Mouse (Mus musculus) myocyte (in vitro differentiated cells): Measurements from ENCODE around the gene S100a10.

Source experiments
- CEBPB ChIP-seq: IDR thresholded peaks from 2 replicates; pipeline ENCODE4 v1.6.1; 2011; ENCODE audit warnings: mild to moderate bottlenecking, moderate library complexity; ENCODE audit not compliant: poor library complexity, insufficient read depth, severe bottlenecking
- E2F4 ChIP-seq: IDR thresholded peaks from one replicate; pipeline ENCODE4 v1.6.1; 2011; ENCODE audit warnings: mild to moderate bottlenecking, control low read depth, moderate library complexity; ENCODE audit not compliant: insufficient read depth
- MAX ChIP-seq: IDR thresholded peaks from one replicate; pipeline ENCODE4 v1.6.1; 2011; ENCODE audit warnings: low read depth, mild to moderate bottlenecking, control low read depth
- MYOD1 ChIP-seq, 3 experiments: IDR thresholded peaks; one replicate each; pipeline ENCODE4 v1.6.1; 2011; ENCODE audit warnings: control low read depth in 2 of 3, low read depth in 2 of 3, mild to moderate bottlenecking in 2 of 3, moderate library complexity in 1 of 3; ENCODE audit not compliant: insufficient read length in 2 of 3, control insufficient read depth in 1 of 3
- MYOG ChIP-seq, 3 experiments: IDR thresholded peaks; one replicate each; pipeline ENCODE4 v1.6.1; 2011; ENCODE audit warnings: control low read depth in 2 of 3, low read depth in 2 of 3, mild to moderate bottlenecking in 2 of 3; ENCODE audit not compliant: insufficient read length in 2 of 3, control insufficient read depth in 1 of 3, insufficient read depth in 1 of 3
- POLR2A ChIP-seq: IDR thresholded peaks from one replicate; pipeline ENCODE4 v1.6.1; 2011; ENCODE audit warnings: low read depth, mild to moderate bottlenecking, control low read depth, moderate library complexity; ENCODE audit not compliant: insufficient read length
- POLR2AphosphoS2 ChIP-seq: IDR thresholded peaks from one replicate; pipeline ENCODE4 v1.6.1; 2011; ENCODE audit warnings: low read depth, control low read depth; ENCODE audit not compliant: insufficient read length
- USF1 ChIP-seq: IDR thresholded peaks from one replicate; pipeline ENCODE4 v1.6.1; 2011; ENCODE audit warnings: low read depth, mild to moderate bottlenecking, control low read depth, moderate library complexity

DNA sequence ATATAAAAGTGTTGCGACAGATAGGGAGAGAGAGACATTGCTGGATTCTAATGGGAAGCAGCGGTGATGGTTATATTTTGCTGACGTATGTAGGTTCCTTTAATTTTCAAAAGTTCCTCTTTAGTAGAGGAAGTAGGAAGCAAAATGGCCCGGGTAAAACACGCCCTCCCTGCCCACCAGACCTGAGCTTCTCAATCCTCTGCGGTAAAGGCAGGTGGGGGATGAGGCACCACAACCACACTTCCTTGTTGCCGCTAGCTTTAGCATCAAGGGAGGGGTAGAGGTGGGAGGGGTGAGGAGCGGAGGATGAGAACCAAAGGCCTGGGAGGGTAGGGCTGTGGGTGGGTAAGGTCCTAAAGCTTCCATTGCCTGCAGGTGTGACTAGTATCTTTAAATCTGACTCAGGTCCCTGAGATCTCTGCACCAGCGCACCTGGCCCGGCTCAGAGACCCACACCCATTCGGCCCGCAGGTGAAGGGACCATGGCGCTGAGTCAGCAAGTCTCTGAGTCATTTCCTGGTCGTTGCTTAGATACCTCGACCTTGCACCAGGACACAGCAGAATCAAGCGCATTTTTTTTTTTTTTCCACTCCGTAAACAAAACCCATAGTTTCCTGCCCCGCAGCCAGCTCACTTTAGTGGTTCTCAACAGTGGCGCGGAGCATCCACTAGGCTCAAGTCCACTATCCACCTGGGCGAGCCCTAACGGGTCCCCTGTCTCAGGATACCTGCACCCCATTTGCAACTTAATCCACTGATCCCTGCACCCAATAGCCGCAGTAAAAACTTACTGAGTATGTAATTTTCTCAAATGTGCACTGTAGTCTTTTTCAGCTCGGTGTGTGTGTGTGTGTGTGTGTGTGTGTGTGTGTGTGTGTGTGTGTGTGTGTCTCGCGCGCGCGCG is 48.7 kb upstream of the S100a10 start:
- TF ChIP-seq MYOD1 (IDR thresholded peaks at IDR 0.05; ENCODE audit: control insufficient read depth in 1 of 3, insufficient read length in 2 of 3, low read depth in 2 of 3), result no peak
- TF ChIP-seq POLR2A, result no peak
- TF ChIP-seq MYOG (IDR thresholded peaks at IDR 0.05; ENCODE audit: control insufficient read depth in 1 of 3, insufficient read depth in 1 of 3, insufficient read length in 2 of 3, low read depth in 2 of 3), result no peak
- no peak for TF ChIP-seq USF1
- TF ChIP-seq E2F4, result no peak
- TF ChIP-seq POLR2AphosphoS2, result no peak
- no peak for TF ChIP-seq MAX
- TF ChIP-seq CEBPB, result no peak
